Mouse (Mus musculus) embryonic facial prominence, embryonic 15.5 days (tissue): ENCODE measurements around the gene Trim14. TPM values are rescaled to one million over a fixed set of nuclear protein-coding genes. Genes with fewer than 3 reads are reported as not detected.
"Not testable (repeated sequence)": the region's sequence is repeated elsewhere in the genome, so short reads cannot be mapped to it uniquely, and the experiment has no call there.

Source experiments
- ATAC-seq: fragments of 200-750 bp; cut with Nextera tagmentation; 2 replicates; pipeline ENCODE4 v1.8.0; 2017; ENCODE audit warnings: low read depth, moderate TSS enrichment; ENCODE audit not compliant: insufficient number of reproducible peaks, low FRiP score, low TSS enrichment
- H3K27ac ChIP-seq: fragments of 300-500 bp; sonication (generic); replicated peaks from 2 replicates; pipeline ENCODE4 v1.5.1; 2015; ENCODE audit warnings: mild to moderate bottlenecking, inconsistent platforms
- H3K27me3 ChIP-seq: fragments of 300-500 bp; sonication (generic); 2 replicates; pipeline ENCODE4 v1.6.1; 2015; ENCODE audit warnings: inconsistent platforms
- H3K36me3 ChIP-seq: fragments of 300-500 bp; sonication (generic); 2 replicates; pipeline ENCODE4 v1.6.1; 2015; ENCODE audit warnings: mild to moderate bottlenecking, inconsistent platforms
- H3K4me1 ChIP-seq: fragments of 300-500 bp; sonication (generic); 2 replicates; pipeline ENCODE4 v1.6.1; 2015; ENCODE audit warnings: inconsistent platforms
- H3K4me2 ChIP-seq: fragments of 300-500 bp; sonication (generic); replicated peaks from 2 replicates; pipeline ENCODE4 v1.6.1; 2015; ENCODE audit warnings: mild to moderate bottlenecking, inconsistent platforms
- H3K4me3 ChIP-seq: fragments of 300-500 bp; sonication (generic); replicated peaks from 2 replicates; pipeline ENCODE4 v1.5.1; 2015; ENCODE audit warnings: mild to moderate bottlenecking, inconsistent platforms
- H3K9ac ChIP-seq: fragments of 300-500 bp; sonication (generic); 2 replicates; pipeline ENCODE4 v1.6.1; 2015; ENCODE audit warnings: inconsistent platforms
- H3K9me3 ChIP-seq: fragments of 300-500 bp; sonication (generic); replicated peaks from 2 replicates; pipeline ENCODE4 v1.6.1; 2016; ENCODE audit warnings: inconsistent platforms
- WGBS: fragments of 180-500 bp; shearing (Covaris S2); methylation state at CpG from one replicate; pipeline ENCODE4 v1.1.7; 2015; 5-methylcytosine and 5-hydroxymethylcytosine counted together
- polyA plus RNA-seq: library from polyadenylated mRNA; unstranded; fragments of >200 nt; fragmentation: Nextera tagmentation; extraction: Ambion mirVana; gene quantifications from 2 replicates; pipeline ENCODE4 v1.2.1, GENCODE M21; 2015

Trim14 gene
- polyA plus RNA-seq = 2.3 and 2.6 TPM in 2 replicates

GRCm38 (mm10) chr4:46535840-46536361, at the start of gene Trim14:
TSS of gene Trim14 (minus strand) at chr4:46536141.
- ATAC-seq = 0 out of 2 replicates have a peak, but pooled peaks have one; percentile 30
- Histone ChIP-seq H3K4me2 (peak within 1 kb of the TSS; percentile 80), H3K4me3 (peak within 1 kb of the TSS; percentile 50), H3K36me3 (no peaks in the 10 kb centered on the region), H3K4me1 (peaks cover 20% of the 10 kb centered on the region), H3K9me3 (no peaks in the 10 kb centered on the region), H3K27me3 (peaks cover 43% of the 10 kb centered on the region), H3K27ac (no peak within 1 kb of the TSS), H3K9ac (peak within 1 kb of the TSS; percentile 24; the same call in 1 of the 2 replicates)
- under 1% methylated on average over 46 of the region's 46 CpGs for WGBS

- WGBS = 78% methylated on average over 13 of the region's 13 CpGs
- H3K36me3 ChIP-seq = no peaks in the 10 kb centered on the region
- H3K4me3 ChIP-seq = no peak overlapping the region
- no peaks in the 10 kb centered on the region for H3K27me3 ChIP-seq
- no peaks in the 10 kb centered on the region for H3K4me1 ChIP-seq
- H3K9ac ChIP-seq = no peak overlapping the region
- ATAC-seq = no peak
- H3K9me3 ChIP-seq = no peaks in the 10 kb centered on the region; the same call in 1 of the 2 replicates
- no peak overlapping the region for H3K4me2 ChIP-seq
- no peak overlapping the region for H3K27ac ChIP-seq
Measured at GRCm38 (mm10) chr4:46585041-46585810, 49.3 kb upstream of the Trim14 start.

- not testable (repeated sequence) for H3K27ac ChIP-seq, H3K27me3 ChIP-seq, H3K4me2 ChIP-seq, H3K4me3 ChIP-seq, H3K4me1 ChIP-seq, H3K9ac ChIP-seq, H3K9me3 ChIP-seq, H3K36me3 ChIP-seq, ATAC-seq
- 78% methylated on average over 3 of the region's 3 CpGs for WGBS
Measured at GRCm38 (mm10) chr4:46584536-46584935, 48.6 kb upstream of the Trim14 start.

- H3K4me2 ChIP-seq, H3K9ac ChIP-seq, H3K9me3 ChIP-seq, H3K36me3 ChIP-seq, H3K4me3 ChIP-seq, H3K4me1 ChIP-seq, ATAC-seq, H3K27ac ChIP-seq, H3K27me3 ChIP-seq: not testable (repeated sequence)
- 89% methylated on average over 2 of the region's 6 CpGs for WGBS
Measured at GRCm38 (mm10) chr4:46584084-46584483, 48.1 kb upstream of the Trim14 start.

- not testable (repeated sequence) for H3K36me3 ChIP-seq, H3K9ac ChIP-seq, ATAC-seq, H3K27me3 ChIP-seq, H3K4me2 ChIP-seq, H3K27ac ChIP-seq, H3K4me1 ChIP-seq, H3K9me3 ChIP-seq, H3K4me3 ChIP-seq
- WGBS = 83% methylated on average over 9 of the region's 9 CpGs
Measured at GRCm38 (mm10) chr4:46582024-46582423, 46.1 kb upstream of the Trim14 start.

GRCm38 (mm10) chr4:46581577-46581976, 45.6 kb upstream of the Trim14 start:
- H3K27me3 ChIP-seq, H3K4me3 ChIP-seq, H3K36me3 ChIP-seq, ATAC-seq, H3K4me1 ChIP-seq, H3K4me2 ChIP-seq, H3K9me3 ChIP-seq, H3K27ac ChIP-seq, H3K9ac ChIP-seq: not testable (repeated sequence)
- WGBS = 89% methylated on average over 22 of the region's 22 CpGs

GRCm38 (mm10) chr4:46580799-46581243, 44.9 kb upstream of the Trim14 start:
- H3K27ac ChIP-seq, H3K9me3 ChIP-seq, H3K4me3 ChIP-seq, ATAC-seq, H3K36me3 ChIP-seq, H3K27me3 ChIP-seq, H3K4me1 ChIP-seq, H3K4me2 ChIP-seq, H3K9ac ChIP-seq: not testable (repeated sequence)
- 86% methylated on average over 15 of the region's 15 CpGs for WGBS

GRCm38 (mm10) chr4:46578796-46579346, 42.9 kb upstream of the Trim14 start:
- not testable (repeated sequence) for H3K4me2 ChIP-seq, ATAC-seq

GRCm38 (mm10) chr4:46578228-46578627, 42.3 kb upstream of the Trim14 start:
- 62% methylated on average over 1 of the region's 1 CpGs for WGBS
- H3K9ac ChIP-seq = no peak overlapping the region
- H3K4me3 ChIP-seq = no peak overlapping the region
- no peaks in the 10 kb centered on the region for H3K36me3 ChIP-seq
- no peaks in the 10 kb centered on the region for H3K4me1 ChIP-seq
- H3K27me3 ChIP-seq = no peaks in the 10 kb centered on the region
- no peak overlapping the region for H3K27ac ChIP-seq
- no peak for ATAC-seq
- no peaks in the 10 kb centered on the region; the same call in 1 of the 2 replicates for H3K9me3 ChIP-seq
- H3K4me2 ChIP-seq = no peak overlapping the region

More at GRCm38 (mm10) chr4:46578796-46579346, 42.9 kb upstream of the Trim14 start:
- H3K4me1 ChIP-seq, H3K9me3 ChIP-seq, H3K9ac ChIP-seq, H3K4me3 ChIP-seq, H3K36me3 ChIP-seq, H3K27me3 ChIP-seq, H3K27ac ChIP-seq: not testable (repeated sequence)
- 88% methylated on average over 8 of the region's 8 CpGs for WGBS

- H3K4me1 ChIP-seq, H3K27ac ChIP-seq, H3K27me3 ChIP-seq, H3K9ac ChIP-seq, H3K4me2 ChIP-seq, H3K4me3 ChIP-seq, ATAC-seq, H3K9me3 ChIP-seq, H3K36me3 ChIP-seq: not testable (repeated sequence)
- WGBS = 85% methylated on average over 6 of the region's 10 CpGs
Measured at GRCm38 (mm10) chr4:46575509-46576284, 39.8 kb upstream of the Trim14 start.

GRCm38 (mm10) chr4:46574841-46575240, 38.9 kb upstream of the Trim14 start:
- H3K4me1 ChIP-seq = no peaks in the 10 kb centered on the region
- ATAC-seq = no peak
- H3K27me3 ChIP-seq = no peaks in the 10 kb centered on the region
- H3K27ac ChIP-seq = no peak overlapping the region
- no peaks in the 10 kb centered on the region for H3K36me3 ChIP-seq
- H3K9ac ChIP-seq = no peak overlapping the region
- no peaks in the 10 kb centered on the region for H3K9me3 ChIP-seq
- WGBS = 70% methylated on average over 10 of the region's 12 CpGs
- H3K4me2 ChIP-seq = no peak overlapping the region
- no peak overlapping the region for H3K4me3 ChIP-seq
